Mouse (Mus musculus) limb, embryonic 11.5 days (tissue): ENCODE measurements around the gene Nit1. TPM values are rescaled to one million over a fixed set of nuclear protein-coding genes. Genes with fewer than 3 reads are reported as not detected.

Experiments
- ATAC-seq: fragments of 200-750 bp; cut with Nextera tagmentation; 2 replicates; pipeline ENCODE4 v1.8.0; 2017; ENCODE audit warnings: low read depth; ENCODE audit not compliant: insufficient number of reproducible peaks, low FRiP score, low TSS enrichment
- DNase-seq: peaks from one replicate; pipeline ENCODE4 v3.0.0-alpha.2; 2015; ENCODE audit warnings: low spot score
- H3K27ac ChIP-seq: fragments of 300-500 bp; sonication (generic); replicated peaks from 2 replicates; pipeline ENCODE4 v1.5.1; 2014; ENCODE audit warnings: low read depth, mild to moderate bottlenecking, low read length
- H3K27me3 ChIP-seq: fragments of 300-500 bp; sonication (generic); 2 replicates; pipeline ENCODE4 v1.6.1; 2014; ENCODE audit warnings: mild to moderate bottlenecking, low read length, mixed read lengths; ENCODE audit not compliant: control insufficient read depth, insufficient read depth
- H3K36me3 ChIP-seq: fragments of 300-500 bp; sonication (generic); 2 replicates; pipeline ENCODE4 v1.6.1; 2014; ENCODE audit warnings: mild to moderate bottlenecking, low read length, moderate library complexity, mixed read lengths; ENCODE audit not compliant: control insufficient read depth, insufficient read depth
- H3K4me1 ChIP-seq: fragments of 300-500 bp; sonication (generic); 2 replicates; pipeline ENCODE4 v1.6.1; 2014; ENCODE audit warnings: low read length, mixed read lengths; ENCODE audit not compliant: control insufficient read depth, insufficient read depth
- H3K4me2 ChIP-seq: fragments of 300-500 bp; sonication (generic); 2 replicates; pipeline ENCODE4 v1.6.1; 2014; ENCODE audit warnings: low read depth, mild to moderate bottlenecking, moderate library complexity; ENCODE audit not compliant: severe bottlenecking
- H3K4me3 ChIP-seq: fragments of 300-500 bp; sonication (generic); 2 replicates; pipeline ENCODE4 v1.5.1; 2014; ENCODE audit warnings: low read depth, low read length
- H3K9ac ChIP-seq: fragments of 300-500 bp; sonication (generic); 2 replicates; pipeline ENCODE4 v1.6.1; 2014; ENCODE audit warnings: mild to moderate bottlenecking, low read length
- H3K9me3 ChIP-seq: fragments of 300-500 bp; sonication (generic); 2 replicates; pipeline ENCODE4 v1.6.1; 2016; ENCODE audit warnings: low read length; ENCODE audit not compliant: control insufficient read depth
- WGBS: fragments of 180-500 bp; shearing (Covaris S2); extraction: QIAGEN DNeasy Blood & Tissue Kit; methylation state at CpG from one replicate; pipeline ENCODE4 v1.1.7; 2014; 5-methylcytosine and 5-hydroxymethylcytosine counted together
- polyA plus RNA-seq: library from polyadenylated mRNA; unstranded; fragments of >200 nt; fragmentation: Nextera tagmentation; extraction: Ambion mirVana; gene quantifications from 2 replicates; pipeline ENCODE4 v1.2.1, GENCODE M21; 2014

The Nit1 gene
- polyA plus RNA-seq, 1 experiment from 2014 or later, result 31.9 TPM

GRCm38 (mm10) chr1:171379935-171380599 lies 34.6 kb upstream of the Nit1 start:
- H3K27ac ChIP-seq, result no peak overlapping the region
- 9% methylated on average over 31 of the region's 31 CpGs for WGBS
- DNase-seq (peak; percentile 70), ATAC-seq (peak; percentile 51; the same call in 1 of the 2 replicates)
- H3K4me2 ChIP-seq, result peak overlapping the region; percentile 24; the same call in 1 of the 2 replicates
- H3K36me3 ChIP-seq, result no peaks in the 10 kb centered on the region
- H3K9ac ChIP-seq, result no peak overlapping the region
- H3K9me3 ChIP-seq, result no peaks in the 10 kb centered on the region
- H3K27me3 ChIP-seq, result peaks cover 8% of the 10 kb centered on the region
- H3K4me3 ChIP-seq, result no peak overlapping the region
- no peaks in the 10 kb centered on the region for H3K4me1 ChIP-seq

GRCm38 (mm10) chr1:171378298-171378697 lies 32.9 kb upstream of the Nit1 start:
- Histone ChIP-seq H3K9me3 (no peaks in the 10 kb centered on the region), H3K4me1 (peaks cover 5% of the 10 kb centered on the region; the same call in 1 of the 2 replicates), H3K27me3 (peaks cover 8% of the 10 kb centered on the region), H3K36me3 (no peaks in the 10 kb centered on the region), H3K27ac (no peak overlapping the region), H3K9ac (no peak overlapping the region), H3K4me2 (no peak overlapping the region), H3K4me3 (no peak overlapping the region)
- WGBS, result 83% methylated on average over 6 of the region's 6 CpGs
- no peak for DNase-seq
- ATAC-seq, result no peak

DNA sequence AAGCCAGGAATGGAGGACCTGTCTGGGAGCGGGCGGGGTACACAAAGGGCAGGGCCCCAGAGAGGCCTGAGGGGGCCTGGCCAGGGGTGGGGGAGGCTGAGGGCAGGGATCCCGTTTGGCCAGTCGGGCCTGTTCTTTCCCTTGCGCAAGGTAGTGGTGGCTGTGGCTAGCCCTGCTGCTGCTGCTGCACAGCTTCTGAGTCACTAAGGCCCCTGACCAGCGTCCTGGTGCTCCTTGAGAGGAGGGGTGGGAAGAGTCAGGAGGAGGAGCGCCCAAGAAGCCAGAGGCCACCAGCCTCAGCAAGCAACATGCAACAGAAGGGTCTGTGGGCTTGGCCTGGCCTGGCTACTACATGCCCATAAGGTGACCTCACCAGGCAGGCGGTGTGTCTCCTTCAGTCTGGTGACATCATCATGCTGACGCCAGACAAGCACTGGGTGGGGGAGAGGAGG lies 30.2 kb upstream of the Nit1 start:
- Histone ChIP-seq H3K4me2 (no peak overlapping the region), H3K27me3 (peaks cover 6% of the 10 kb centered on the region), H3K36me3 (no peaks in the 10 kb centered on the region), H3K27ac (no peak overlapping the region), H3K9me3 (no peaks in the 10 kb centered on the region), H3K9ac (no peak overlapping the region), H3K4me1 (peaks cover 5% of the 10 kb centered on the region; the same call in 1 of the 2 replicates), H3K4me3 (no peak overlapping the region)
- 37% methylated on average over 9 of the region's 9 CpGs for WGBS
- DNase-seq (no peak), ATAC-seq (no peak)

DNA sequence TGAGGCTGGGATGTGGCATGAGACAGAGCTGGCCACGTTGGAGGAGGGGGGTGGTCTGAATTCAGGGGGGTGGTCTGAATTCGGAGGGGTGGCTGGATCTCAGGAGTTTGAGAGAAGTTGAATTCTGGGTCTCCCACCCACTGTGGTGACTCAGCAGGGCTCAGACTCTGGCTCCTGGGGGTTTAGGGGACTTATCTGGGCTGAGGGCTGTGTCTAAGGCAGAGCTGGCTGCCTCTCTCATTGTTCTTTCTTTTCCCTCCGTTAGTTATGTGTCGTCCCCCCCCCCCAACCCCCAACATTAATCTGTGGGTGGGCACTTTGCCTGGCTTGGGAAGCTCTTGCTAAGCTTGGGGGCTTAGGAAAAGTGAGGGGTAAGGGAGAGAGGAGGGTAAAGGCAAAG lies 28.5 kb upstream of the Nit1 start:
- ATAC-seq (peak; percentile 19; the same call in 1 of the 2 replicates), DNase-seq (no peak)
- peaks cover 5% of the 10 kb centered on the region; the same call in 1 of the 2 replicates for H3K4me1 ChIP-seq
- H3K9me3 ChIP-seq, result no peaks in the 10 kb centered on the region
- peak overlapping the region; percentile 47; the same call in 1 of the 2 replicates for H3K27ac ChIP-seq
- H3K27me3 ChIP-seq, result no peaks in the 10 kb centered on the region
- no peak overlapping the region for H3K4me2 ChIP-seq
- H3K9ac ChIP-seq, result no peak overlapping the region
- no peaks in the 10 kb centered on the region for H3K36me3 ChIP-seq
- H3K4me3 ChIP-seq, result no peak overlapping the region
- 3% methylated on average over 4 of the region's 4 CpGs for WGBS

DNA sequence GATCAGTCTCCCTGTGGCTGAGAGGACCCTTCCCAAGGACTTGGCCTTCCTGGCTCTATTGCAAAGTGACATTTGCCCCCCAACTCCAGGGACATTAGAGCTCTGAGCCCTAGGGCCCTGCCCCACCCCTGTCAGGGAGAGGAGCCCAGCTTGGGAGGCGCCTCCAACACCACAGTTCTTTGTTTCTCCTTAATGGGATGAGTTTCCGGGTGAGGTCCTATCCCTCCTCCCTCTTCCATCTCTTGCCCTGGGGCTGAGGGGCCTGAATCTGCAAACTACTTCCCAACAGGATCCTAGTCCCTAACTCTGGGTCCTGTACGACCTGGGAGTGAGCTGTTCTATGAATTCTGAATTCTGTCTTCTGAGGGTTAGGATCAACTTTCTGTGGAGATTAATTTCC lies 27.4 kb upstream of the Nit1 start:
- no peak overlapping the region for H3K27ac ChIP-seq
- 57% methylated on average over 3 of the region's 3 CpGs for WGBS
- no peak for DNase-seq
- no peaks in the 10 kb centered on the region for H3K27me3 ChIP-seq
- no peak overlapping the region for H3K9ac ChIP-seq
- no peak for ATAC-seq
- H3K4me2 ChIP-seq, result no peak overlapping the region
- peaks cover 5% of the 10 kb centered on the region; the same call in 1 of the 2 replicates for H3K4me1 ChIP-seq
- H3K4me3 ChIP-seq, result no peak overlapping the region
- no peaks in the 10 kb centered on the region for H3K36me3 ChIP-seq
- no peaks in the 10 kb centered on the region for H3K9me3 ChIP-seq

- Histone ChIP-seq H3K36me3 (no peaks in the 10 kb centered on the region), H3K4me2 (no peak within 1 kb of the TSS), H3K27ac (no peak within 1 kb of the TSS), H3K9ac (no peak within 1 kb of the TSS), H3K4me1 (peaks cover 5% of the 10 kb centered on the region; the same call in 1 of the 2 replicates), H3K4me3 (no peak within 1 kb of the TSS), H3K9me3 (no peaks in the 10 kb centered on the region), H3K27me3 (no peaks in the 10 kb centered on the region)
- ATAC-seq (no peak), DNase-seq (no peak)
- 42% methylated on average over 19 of the region's 20 CpGs for WGBS
Observed at GRCm38 (mm10) chr1:171369845-171370556, 24.6 kb upstream of the Nit1 start, which contains the start of gene Nectin4. Gene Nectin4, plus strand, starts transcription at chr1:171370099.

- ATAC-seq (no peak), DNase-seq (no peak)
- Histone ChIP-seq H3K36me3 (no peaks in the 10 kb centered on the region), H3K4me3 (no peak overlapping the region), H3K9me3 (no peaks in the 10 kb centered on the region), H3K4me1 (no peaks in the 10 kb centered on the region), H3K4me2 (no peak overlapping the region), H3K27ac (no peak overlapping the region), H3K9ac (no peak overlapping the region), H3K27me3 (no peaks in the 10 kb centered on the region)
- 72% methylated on average over 7 of the region's 7 CpGs for WGBS
Observed at GRCm38 (mm10) chr1:171365934-171366333, 20.5 kb upstream of the Nit1 start.

- H3K4me1 ChIP-seq, result peaks cover 5% of the 10 kb centered on the region
- H3K4me3 ChIP-seq, result peak overlapping the region; percentile 47
- peak; percentile 78 for DNase-seq
- no peaks in the 10 kb centered on the region for H3K36me3 ChIP-seq
- no peaks in the 10 kb centered on the region; the same call in 1 of the 2 replicates for H3K9me3 ChIP-seq
- H3K4me2 ChIP-seq, result peak overlapping the region; percentile 85
- no peaks in the 10 kb centered on the region for H3K27me3 ChIP-seq
- H3K9ac ChIP-seq, result peak overlapping the region; percentile 68
- H3K27ac ChIP-seq, result no peak overlapping the region
- WGBS, result 24% methylated on average over 16 of the region's 16 CpGs
- ATAC-seq, result peak; percentile 55
Observed at GRCm38 (mm10) chr1:171361106-171362103, 16.0 kb upstream of the Nit1 start.
